Mouse (Mus musculus) gastrocnemius, postnatal 4 days (tissue): Measurements from ENCODE around the gene Pheta2. TPM values are rescaled to one million over a fixed set of nuclear protein-coding genes. Genes with fewer than 3 reads are reported as not detected.

Experiments
- DNase-seq, 2 experiments: peaks; one replicate each; pipeline ENCODE4 v3.0.0; 2021 to 2022; ENCODE audit warnings: low spot score in 2 of 2, mixed read lengths in 2 of 2
- long read RNA-seq, 2 experiments: library from polyadenylated mRNA; stranded (forward); transcript quantifications; one replicate each; pipeline ENCODE4 v2.0.0; 2021
- total RNA-seq, 2 experiments: library from RNA; stranded (reverse); gene quantifications; 2 replicates each; pipeline ENCODE4 v1.2.3; 2021

Pheta2 gene
- total RNA-seq = 10 to 100 TPM in 1 of 2 experiments, 1 to 10 TPM in 1; 8.7 to 10.9 TPM
- long read RNA-seq, experiment 1, transcript Pheta2-201 (2 exons, 2,745 nt) = major isoform, 10 of 12 reads
- long read RNA-seq, experiment 1, partial matches to known transcripts = 0 of 12 reads
- long read RNA-seq, experiment 1, other reads (novel, unspliced or antisense) = 0 of 12 reads
- long read RNA-seq, experiment 2, transcript Pheta2-201 (2 exons, 2,745 nt) = major isoform, 8 of 11 reads
- long read RNA-seq, experiment 2, partial matches to known transcripts = 0 of 11 reads
- long read RNA-seq, experiment 2, other reads (novel, unspliced or antisense) = 0 of 11 reads

DNA sequence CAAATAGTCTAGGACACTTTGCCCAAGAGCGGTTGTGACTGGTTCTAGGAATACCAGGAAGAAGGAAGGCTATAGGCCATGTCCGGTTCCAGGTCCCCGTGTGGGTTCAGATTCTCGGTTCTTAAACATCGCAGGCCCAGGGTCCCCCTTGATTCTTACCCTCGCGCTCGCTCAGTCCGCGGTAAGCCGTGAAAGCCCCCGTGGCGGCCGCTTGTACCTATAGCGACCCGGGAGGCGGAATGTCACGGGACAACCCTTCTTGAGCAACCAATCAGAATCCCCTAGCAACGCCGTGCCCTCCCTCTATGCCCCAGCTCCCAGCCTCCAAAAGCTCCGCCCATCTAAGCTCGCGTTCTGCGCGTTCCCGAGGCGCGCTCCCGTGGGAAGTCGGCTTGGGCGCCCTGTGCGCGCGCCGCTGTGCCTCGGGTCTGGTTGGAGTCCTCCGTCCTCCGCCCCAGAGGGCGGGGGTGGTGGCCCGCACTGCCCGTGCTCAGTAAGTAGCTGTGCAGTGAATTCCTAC is at the start of gene Pheta2, which contains the start of the genes Naga and Smdt1:
Gene Pheta2 (plus strand): TSS at position 350 of the 520 bp plus-strand sequence.
Gene Naga (minus strand): TSS at position 333 of the 520 bp plus-strand sequence.
Gene Smdt1 (plus strand): TSS at position 367 of the 520 bp plus-strand sequence.
- DNase-seq = peak; percentile 90 to 97

DNA sequence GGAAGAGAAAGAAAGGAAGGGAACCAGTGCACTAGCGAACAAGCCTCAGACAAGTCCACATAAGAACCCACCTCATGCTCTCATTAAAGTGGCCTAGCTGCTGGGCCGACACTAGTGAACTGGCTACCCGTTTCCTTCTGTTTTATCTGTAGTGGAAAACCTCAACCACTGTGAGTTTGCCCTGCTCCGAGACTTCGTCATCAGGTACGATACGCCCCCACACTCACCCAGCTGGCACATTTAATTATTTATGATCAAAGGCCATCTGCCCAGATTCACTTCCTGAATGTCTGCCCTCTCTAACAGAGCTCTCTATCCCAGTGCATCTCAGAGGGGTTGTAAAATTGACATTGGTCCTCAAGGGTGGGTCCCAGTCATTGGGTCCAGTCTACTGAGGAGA is 48.5 kb upstream of the Pheta2 start:
- no peak for DNase-seq

DNA sequence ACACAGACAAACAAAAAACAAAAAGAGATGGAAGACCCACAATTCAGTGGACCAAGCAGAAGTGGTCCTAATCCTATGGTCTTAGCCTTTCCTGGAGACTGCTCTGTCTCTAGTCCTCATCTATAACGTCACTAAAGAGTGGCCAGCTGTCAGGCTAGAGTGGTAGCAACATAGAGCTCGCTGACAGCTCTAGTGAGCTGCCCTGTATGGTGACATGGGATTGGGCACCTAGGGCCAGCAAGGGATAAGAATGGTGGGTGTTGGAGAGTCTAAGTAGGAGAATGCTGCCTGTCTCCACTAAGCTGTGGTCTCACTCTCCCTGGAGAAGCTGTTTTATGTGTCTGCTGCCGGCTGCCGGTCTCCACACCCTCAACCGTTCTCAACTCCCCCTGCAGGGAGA is 45.9 kb upstream of the Pheta2 start:
- DNase-seq = no peak

DNA sequence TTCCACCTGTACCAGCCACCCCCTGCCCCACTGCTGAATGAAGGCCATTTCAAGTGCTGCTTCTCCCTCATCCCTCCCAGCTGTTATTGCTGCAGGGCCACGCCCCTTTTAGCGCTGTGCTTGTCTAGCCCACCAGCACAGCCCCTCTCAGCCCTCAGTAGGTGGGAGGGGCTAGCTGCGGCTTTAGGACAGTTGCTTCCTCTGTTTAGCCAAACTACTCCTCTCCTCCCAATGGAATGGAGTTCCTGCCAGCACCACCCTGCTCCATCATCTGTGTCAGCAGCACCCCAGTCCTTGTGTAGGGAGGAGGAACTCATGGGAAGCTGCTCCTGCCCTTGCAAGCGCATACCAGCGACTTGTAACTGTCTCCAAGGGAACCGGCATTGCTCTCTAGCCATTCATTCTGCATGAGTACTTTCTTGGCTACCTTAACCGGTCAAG is 45.5 kb upstream of the Pheta2 start:
- DNase-seq = no peak

DNA sequence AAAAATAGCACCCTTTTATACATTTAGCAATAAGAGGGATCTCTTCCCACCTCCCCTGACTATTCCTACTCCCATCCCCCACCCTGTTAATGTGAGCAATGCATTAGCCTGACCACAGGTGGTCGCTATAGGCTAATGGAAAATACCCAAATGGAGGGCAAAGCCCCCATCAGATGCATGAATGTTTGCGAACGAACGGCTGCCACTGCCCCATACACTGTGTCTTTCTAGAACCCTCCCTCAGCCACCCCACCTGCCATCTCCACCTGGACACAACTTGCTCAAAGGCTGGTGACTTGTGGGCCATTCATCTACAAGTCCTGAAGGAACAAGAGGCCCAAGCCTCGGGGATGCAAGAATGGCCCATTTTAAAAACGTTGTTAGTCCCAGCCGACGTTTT is 44.7 kb upstream of the Pheta2 start:
- no peak for DNase-seq

DNA sequence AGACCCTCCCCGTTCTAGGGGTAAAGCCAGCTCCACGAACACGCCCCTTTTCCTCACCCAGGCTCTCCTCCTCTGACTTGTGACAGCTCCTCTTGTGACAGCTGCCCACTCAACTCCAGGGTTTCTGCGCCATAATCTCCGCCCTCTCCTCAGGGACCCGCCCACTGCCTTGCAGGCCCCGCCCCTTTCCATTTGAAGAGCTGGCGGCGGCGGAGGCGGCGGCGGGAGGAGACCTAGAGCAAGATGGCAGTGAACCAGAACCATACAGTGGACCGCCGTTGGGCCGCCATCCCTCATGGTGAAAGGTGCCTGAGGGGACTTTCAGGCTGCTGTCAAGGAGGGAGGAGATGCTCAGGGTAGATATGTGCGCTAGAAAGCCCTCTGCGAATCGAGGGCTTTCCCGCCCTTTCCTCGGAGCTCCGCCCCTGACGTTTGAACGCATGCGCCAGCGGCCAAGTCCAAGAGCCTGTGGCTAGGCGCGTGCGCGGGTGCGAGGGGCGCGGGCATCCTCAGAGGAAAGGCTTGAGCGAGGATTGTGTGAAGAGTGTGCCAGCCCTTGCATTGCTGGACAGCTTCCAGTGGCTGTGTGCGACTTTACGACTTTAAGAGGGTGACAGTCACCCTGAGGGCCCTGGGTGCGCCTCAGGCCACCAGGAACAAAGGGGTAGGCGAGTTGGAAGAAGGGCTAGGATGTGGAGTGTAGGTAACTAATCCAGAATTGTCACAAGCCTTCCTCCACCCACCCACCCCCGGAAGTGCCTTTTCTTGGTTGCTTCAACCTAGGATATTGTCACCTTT is 39.8 kb upstream of the Pheta2 start, which contains the start of gene Wbp2nl:
Gene Wbp2nl (plus strand): TSS at position 191 of the 798 bp plus-strand sequence.
- no peak for DNase-seq

DNA sequence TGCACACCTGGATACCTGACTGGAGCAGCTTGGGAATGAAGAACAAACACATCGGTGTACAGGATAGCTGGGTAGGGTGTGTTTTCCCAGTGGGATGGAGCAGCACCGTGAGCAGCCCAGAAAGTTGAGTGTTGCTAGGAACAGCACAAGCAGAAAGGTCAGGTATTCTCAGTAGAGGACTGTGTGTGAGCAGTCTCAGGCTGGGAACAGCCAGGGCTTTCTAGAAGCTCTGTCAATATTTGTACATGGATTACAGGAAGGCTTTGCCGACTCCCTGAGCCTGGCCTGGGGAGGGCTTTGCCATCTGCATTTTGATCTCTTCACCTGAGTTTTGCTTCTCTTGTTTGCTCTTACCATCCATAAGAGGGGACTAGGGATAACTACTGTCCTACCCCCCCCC is 31.6 kb upstream of the Pheta2 start:
- no peak for DNase-seq

DNA sequence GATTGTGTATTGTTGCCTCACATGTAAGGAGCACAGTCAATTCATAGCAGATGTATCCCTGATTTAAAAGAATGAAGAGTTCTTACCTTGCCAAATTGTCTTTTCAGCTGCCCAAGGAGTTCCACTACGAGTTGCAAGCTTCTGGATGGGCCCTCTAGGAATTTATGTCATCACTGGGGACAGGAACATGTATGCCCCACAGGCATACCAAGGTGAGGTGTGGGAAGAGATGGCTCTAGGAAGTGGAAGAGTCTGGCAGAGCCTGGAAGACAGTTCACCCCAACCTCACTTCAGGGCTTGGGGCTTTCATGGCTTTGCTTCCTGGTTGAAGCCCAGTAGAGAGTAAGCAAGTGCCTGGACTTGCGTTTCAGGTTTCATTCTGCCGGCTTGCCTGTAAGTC is 30.3 kb upstream of the Pheta2 start:
- no peak for DNase-seq

DNA sequence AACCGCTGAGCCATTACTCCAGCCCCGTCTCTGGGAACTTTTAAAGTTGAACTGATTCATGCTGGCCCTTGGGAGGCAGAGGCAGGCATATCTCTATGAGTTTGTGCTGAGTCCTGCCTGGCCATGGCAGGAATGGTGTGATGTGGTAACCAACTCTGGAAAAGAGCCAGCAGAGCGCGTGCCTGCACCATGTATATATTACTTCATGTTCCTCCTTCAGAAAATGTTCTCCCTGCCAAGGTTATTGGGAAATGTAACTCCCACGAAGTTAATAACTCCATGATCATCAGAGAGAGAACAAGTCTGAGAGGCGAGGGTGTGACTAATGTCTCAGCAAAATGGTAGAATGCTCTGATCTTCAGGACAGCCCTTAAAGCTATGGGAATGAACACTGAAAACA is 20.9 kb upstream of the Pheta2 start:
- DNase-seq = no peak

DNA sequence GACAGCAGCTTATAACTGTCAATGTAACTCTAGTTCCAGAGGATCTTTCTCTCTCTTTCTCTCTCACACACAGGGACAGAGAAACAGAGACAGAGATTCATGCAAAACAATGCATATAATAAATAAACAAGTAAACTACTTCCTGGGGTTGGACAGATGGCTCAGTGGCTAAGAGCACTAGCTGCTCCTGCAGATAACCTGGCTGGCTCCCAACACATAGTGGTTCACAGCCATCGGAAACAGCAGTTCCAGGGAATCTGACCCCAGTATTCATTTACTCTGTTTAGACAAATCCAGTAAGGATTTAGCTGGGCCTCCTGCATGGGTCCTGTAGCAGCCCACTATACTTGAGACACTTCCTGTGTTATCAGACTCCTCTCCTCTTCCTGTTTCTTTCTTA is 19.1 kb upstream of the Pheta2 start:
- DNase-seq = no peak

DNA sequence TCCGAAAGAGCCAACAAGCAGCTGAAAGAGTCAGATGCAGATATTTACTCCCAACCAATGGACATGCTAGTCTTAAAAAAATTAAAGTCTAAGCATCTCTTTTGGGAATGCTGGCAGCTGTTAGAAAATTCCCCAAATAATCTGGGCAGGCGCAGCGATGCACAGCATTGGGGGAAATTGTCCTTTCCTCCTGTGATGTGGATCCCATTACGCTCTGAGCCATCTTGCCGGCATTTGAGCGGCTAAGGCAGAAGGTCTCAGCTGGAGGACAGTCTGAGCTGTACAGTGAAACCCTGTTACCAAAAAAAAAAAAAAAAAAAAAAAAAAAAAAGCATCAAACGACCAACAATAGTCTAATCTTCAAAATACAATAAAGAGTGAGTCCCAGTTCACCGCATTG is 16.5 kb upstream of the Pheta2 start:
- DNase-seq = no peak

DNA sequence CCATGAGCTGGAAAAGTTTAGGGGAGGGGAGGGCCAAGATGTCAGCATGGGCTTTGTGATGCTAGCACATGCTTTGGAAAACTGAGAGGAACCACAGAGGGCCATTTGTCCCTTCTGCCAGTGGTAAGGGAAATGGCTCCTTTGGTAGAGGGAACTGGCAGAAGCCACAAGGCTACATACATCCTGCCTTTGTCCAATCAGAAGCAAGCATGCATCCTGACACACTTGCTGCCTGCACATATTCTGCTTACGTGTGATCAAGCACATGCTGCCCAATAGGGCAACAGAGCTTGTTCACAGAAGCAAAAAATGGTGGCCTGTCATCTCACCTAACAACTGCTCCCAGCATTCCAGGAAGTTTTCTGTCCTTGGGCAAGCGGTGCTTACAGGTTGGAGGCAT is 13.4 kb upstream of the Pheta2 start:
- no peak for DNase-seq

DNA sequence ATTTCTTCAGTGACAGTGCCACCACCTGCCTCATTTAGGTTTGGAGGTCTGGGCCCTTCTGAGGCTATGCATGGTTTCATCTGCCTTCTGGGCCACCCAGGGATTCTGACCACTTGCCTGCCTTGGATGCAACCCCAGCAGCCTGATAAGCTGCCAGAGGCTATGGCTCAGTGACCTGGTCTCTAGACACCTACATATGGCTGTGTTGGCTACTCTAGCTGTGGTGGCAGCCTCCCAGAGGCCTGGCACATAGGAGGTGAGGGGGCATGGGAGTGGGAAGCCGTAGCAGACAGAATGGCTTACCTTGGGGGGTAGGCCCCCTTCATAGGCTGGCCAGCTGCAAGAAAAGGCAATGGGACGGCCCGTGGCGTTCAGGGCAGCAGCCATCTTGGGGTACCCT is 3.5 kb upstream of the Pheta2 start:
- no peak for DNase-seq

DNA sequence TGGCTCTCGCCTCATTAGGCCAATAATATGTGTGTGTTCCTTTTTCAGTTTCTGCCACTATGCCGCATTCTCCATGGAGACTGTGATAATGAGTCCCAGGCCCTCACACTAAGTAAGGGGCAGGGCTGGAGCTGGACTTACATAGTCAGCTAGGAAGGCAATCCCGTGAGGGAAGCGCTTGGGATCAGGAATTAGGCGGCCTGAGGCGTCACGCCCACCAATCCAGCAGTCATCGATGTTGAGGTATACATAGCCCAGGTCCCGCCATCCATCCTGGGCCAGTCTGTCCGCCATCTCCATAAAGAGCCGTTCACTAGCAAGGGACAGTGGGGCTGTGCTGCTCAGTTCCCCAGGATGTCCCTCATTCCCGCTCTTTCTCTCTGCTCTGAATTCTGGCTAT is 2.1 kb upstream of the Pheta2 start:
- no peak for DNase-seq

DNA sequence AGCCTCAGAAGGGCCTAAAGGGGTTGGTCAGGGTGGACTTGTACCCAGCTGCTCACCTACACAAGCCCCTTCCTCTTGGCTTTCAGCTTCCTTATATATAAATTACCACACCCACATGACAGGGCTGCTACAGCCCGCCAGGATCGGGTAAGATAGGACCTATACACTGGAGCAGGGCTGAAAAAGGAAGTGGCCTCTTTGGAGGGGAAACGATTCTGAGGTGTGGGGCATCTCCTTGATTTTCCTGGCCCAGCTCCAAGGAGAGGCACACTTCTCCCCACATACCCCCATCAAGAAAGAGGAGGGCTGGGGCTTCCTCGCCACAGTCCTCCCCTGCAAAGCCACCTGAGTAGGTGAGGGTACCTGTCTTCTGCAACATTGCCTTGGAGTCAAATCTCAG is 867 bp upstream of the Pheta2 start:
- no peak for DNase-seq

DNA sequence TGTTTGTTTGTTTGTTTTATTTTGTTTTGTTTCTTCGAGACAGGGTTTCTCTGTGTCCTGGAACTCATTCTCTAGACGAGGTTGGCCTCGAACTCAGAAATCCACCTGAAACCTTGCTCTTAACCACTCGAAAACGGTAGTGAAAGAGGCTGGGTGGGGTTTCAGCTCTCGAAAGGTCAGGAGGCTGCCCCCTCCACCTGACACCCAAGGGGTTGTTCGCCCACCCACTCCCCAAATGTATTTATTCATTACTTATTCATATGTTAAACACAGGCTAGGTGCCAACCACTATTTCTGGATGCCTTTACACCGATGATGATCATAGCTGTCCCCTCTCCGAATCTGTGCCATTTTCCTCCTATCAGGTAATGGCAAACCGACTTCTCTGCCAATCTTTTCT is 408 bp downstream of the Pheta2 start:
- DNase-seq = no peak

DNA sequence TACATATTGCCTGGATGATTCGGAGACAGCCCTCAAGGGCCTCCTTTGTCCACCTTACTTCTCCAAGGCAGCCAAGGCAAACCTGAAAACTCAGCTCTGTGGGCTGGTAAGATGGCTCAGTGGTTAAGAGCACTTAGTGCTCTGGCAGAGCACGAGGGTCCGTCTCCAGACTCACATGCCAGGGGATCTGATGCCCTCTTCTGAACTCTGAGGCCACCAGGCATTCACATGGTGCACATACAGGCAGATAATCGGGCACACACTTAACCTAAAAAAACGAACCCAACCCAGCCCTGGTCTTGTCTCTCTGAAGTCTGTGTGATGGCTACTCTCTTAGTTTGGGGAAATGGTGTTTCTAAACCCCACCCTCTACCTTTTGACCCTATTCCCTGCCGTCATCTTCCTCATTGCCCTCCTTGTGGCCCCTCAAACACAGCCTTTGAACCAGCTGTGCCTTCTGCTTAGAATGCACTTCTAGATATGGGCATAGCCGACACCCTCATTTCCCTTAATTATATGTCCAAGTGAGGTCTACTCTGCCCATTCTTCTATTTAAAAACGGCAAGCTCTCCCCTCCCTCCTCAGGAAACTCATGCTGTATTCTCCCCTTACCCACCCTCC is 1.0 kb downstream of the Pheta2 start:
- no peak for DNase-seq

DNA sequence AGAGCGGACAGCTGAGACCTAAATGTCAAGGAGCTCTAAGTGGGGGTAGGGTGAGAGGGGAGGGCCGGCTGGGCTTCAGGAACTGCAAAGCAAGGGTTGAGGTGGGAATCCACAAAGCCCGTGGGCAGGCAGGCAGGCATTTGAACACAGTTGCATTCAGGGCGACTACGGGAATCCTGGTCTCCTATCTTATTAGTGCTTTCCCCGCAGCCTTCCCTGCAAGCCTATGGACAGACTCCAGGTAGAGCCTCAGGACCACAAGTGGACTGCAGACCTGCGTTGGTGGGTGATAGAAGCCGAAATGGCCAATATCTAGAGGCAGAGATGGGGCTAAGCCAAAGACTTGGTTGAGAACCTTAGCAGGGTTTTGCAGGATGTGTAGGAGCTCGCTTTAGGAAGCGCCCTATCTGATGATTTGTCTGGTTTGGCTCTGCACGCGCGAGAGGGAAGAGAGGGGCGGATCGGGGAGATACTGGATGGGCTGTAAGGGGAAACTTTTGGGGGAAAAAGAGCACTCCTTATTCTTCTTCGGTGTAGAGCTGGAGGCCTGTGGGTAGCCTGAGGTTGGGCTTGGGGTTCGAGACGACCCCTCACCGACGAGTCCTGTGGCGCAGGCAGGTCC is 1.8 kb downstream of the Pheta2 start:
- no peak for DNase-seq

DNA sequence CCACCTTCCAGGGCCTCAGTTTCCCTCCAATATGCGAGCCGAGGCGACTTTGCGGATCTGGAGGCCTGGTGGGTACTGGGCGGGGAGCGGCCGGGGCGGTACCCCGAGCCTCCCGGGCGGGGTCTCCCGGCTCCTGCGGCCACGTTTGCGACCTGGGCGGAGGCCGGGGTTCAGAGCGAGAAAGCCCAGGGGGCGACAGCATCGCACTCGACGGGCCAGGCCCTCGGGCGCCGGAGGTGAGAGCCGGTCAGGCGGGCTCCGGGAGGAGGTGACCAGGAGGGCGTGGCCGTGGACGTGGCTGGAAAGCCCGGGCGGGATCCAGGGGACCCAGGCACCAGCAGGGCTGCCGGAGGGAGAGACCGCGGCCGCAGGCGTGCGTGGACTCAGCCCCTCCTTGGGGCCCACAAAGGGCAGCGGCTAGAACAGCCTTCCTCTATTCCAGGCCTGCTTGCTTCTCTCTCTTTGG is 2.3 kb downstream of the Pheta2 start:
- peak; percentile 71 to 78 for DNase-seq

DNA sequence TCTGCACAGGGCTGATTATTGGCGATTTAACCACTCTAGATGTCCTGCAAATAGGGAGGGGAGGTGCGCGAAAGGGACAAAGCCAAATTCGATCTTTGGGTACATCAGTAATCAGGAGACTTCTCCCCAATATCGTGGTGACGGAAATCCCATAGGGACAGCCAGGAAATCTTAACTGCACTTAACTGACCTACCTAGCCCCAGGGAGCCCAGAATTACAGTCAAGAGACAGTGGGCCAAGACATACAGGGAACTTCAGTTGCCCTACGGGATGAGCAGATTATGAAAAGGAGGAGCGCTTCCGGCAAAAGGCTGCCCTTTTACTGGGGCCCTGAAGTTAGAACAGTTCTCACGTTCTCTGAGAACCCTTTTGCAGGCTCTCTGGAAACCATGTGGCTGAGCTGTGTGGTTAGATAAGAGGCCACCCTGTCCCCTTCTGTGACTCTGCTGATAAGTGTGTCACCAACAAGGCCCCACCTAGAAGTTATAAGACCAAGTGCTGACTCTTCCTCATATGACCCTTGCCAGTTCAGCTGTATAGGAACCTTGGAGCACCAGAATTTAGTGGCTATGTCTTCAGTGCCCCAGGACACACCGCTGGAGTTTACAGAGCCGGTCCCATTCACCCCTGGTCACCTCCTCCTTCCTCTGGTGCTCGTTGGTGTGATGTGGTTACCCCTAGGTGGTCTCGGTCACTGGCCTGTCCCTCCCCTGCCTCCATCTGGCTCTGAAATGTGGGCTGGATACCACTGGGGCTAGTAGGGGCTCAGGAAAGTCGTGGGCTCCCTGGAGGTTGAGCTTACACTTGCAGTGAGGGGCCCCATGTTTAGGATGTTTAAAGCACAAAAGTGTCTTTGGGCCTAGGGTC is 3.2 kb downstream of the Pheta2 start:
- DNase-seq = no peak
